Mouse (Mus musculus) liver, postnatal 0 days (tissue): ENCODE measurements around the gene Tuba1c. TPM values are rescaled to one million over a fixed set of nuclear protein-coding genes. Genes with fewer than 3 reads are reported as not detected.
A peak's percentile ranks its signal among the peaks of the same experiment; 100 is the strongest.

Experiments used
- ATAC-seq: fragments of 200-750 bp; cut with Nextera tagmentation; 2 replicates; pipeline ENCODE4 v1.8.0; 2017; ENCODE audit warnings: mild to moderate bottlenecking, moderate library complexity
- DNase-seq: peaks from one replicate; pipeline ENCODE4 v3.0.0-alpha.2; 2016
- H3K27ac ChIP-seq: fragments of 300-500 bp; sonication (generic); 2 replicates; pipeline ENCODE4 v1.5.1; 2014; ENCODE audit warnings: antibody characterized with exemption, moderate library complexity, mild to moderate bottlenecking, low read depth
- H3K27me3 ChIP-seq: fragments of 300-500 bp; sonication (generic); 2 replicates; pipeline ENCODE4 v1.6.1; 2014; ENCODE audit warnings: low read length, control low read depth, mixed read lengths; ENCODE audit not compliant: insufficient read depth
- H3K36me3 ChIP-seq: fragments of 300-500 bp; sonication (generic); replicated peaks from 2 replicates; pipeline ENCODE4 v1.6.1; 2014; ENCODE audit warnings: mild to moderate bottlenecking, control low read depth, low read length, moderate library complexity, mixed read lengths; ENCODE audit not compliant: insufficient read depth
- H3K4me1 ChIP-seq: fragments of 300-500 bp; sonication (generic); 2 replicates; pipeline ENCODE4 v1.6.1; 2014; ENCODE audit warnings: antibody characterized with exemption, mild to moderate bottlenecking, control low read depth; ENCODE audit not compliant: insufficient read depth
- H3K4me2 ChIP-seq: fragments of 300-500 bp; sonication (generic); 2 replicates; pipeline ENCODE4 v1.6.1; 2014; ENCODE audit warnings: low read depth, mild to moderate bottlenecking, low read length, moderate library complexity, mixed read lengths
- H3K4me3 ChIP-seq: fragments of 300-500 bp; sonication (generic); 2 replicates; pipeline ENCODE4 v1.5.1; 2014; ENCODE audit warnings: low read depth, low read length
- H3K9ac ChIP-seq: fragments of 300-500 bp; sonication (generic); replicated peaks from 2 replicates; pipeline ENCODE4 v1.6.1; 2014; ENCODE audit warnings: mild to moderate bottlenecking, moderate library complexity
- H3K9me3 ChIP-seq: fragments of 300-500 bp; sonication (generic); 2 replicates; pipeline ENCODE4 v1.6.1; 2016; ENCODE audit warnings: mild to moderate bottlenecking, control low read depth, low read length, mixed read lengths
- CTCF ChIP-seq: sonication (generic); IDR thresholded peaks from 2 replicates; pipeline ENCODE4 v1.5.1; 2016; ENCODE audit warnings: antibody characterized with exemption, low read depth
- EP300 ChIP-seq: IDR thresholded peaks from 2 replicates; pipeline ENCODE4 v1.6.1; 2016; ENCODE audit warnings: antibody characterized with exemption, low read depth, mild to moderate bottlenecking
- WGBS: fragments of 180-500 bp; shearing (Covaris S2); extraction: QIAGEN DNeasy Blood & Tissue Kit; methylation state at CpG from one replicate; pipeline ENCODE4 v1.1.7; 2014; ENCODE audit not compliant: insufficient replicate concordance; 5-methylcytosine and 5-hydroxymethylcytosine counted together
- polyA plus RNA-seq: library from polyadenylated mRNA; unstranded; fragments of >200 nt; fragmentation: Nextera tagmentation; extraction: Ambion mirVana; gene quantifications from 2 replicates; pipeline ENCODE4 v1.2.1, GENCODE M21; 2015

Tuba1c gene
- polyA plus RNA-seq, 1 experiment from 2014 or later: 152 TPM

GRCm38 (mm10) chr15:98993865-98994264 lies 35.8 kb upstream of the Tuba1c start:
- Histone ChIP-seq H3K27ac (peak overlapping the region; percentile 91), H3K9me3 (no peaks in the 10 kb centered on the region), H3K27me3 (no peaks in the 10 kb centered on the region), H3K36me3 (no peaks in the 10 kb centered on the region), H3K9ac (no peak overlapping the region; the same call in 1 of the 2 replicates), H3K4me1 (peaks cover 22% of the 10 kb centered on the region), H3K4me3 (peak overlapping the region; percentile 47; the same call in 1 of the 2 replicates), H3K4me2 (peak overlapping the region; percentile 78)
- ATAC-seq: peak; percentile 36
- whole genome bisulfite sequencing: 1% methylated on average over 11 of the region's 11 CpGs
- DNase-seq: peak; percentile 92
- no peak for TF ChIP-seq EP300
- TF ChIP-seq CTCF: peak; percentile 96

- Histone ChIP-seq H3K4me2 (no peak overlapping the region), H3K36me3 (no peaks in the 10 kb centered on the region), H3K27ac (no peak overlapping the region), H3K27me3 (no peaks in the 10 kb centered on the region), H3K9me3 (no peaks in the 10 kb centered on the region), H3K9ac (no peak overlapping the region), H3K4me3 (no peak overlapping the region), H3K4me1 (peaks cover 22% of the 10 kb centered on the region)
- TF ChIP-seq EP300: no peak
- TF ChIP-seq CTCF: no peak
- no peak for DNase-seq
- WGBS: 74% methylated on average over 9 of the region's 9 CpGs
- ATAC-seq: no peak
Measured at GRCm38 (mm10) chr15:98994957-98995520, 34.7 kb upstream of the Tuba1c start.

- no peaks in the 10 kb centered on the region for H3K9me3 ChIP-seq
- TF ChIP-seq CTCF (no peak), EP300 (no peak)
- ATAC-seq (no peak), DNase-seq (no peak)
- no peaks in the 10 kb centered on the region for H3K27me3 ChIP-seq
- no peak overlapping the region for H3K4me3 ChIP-seq
- WGBS: 85% methylated on average over 7 of the region's 7 CpGs
- no peak overlapping the region for H3K9ac ChIP-seq
- H3K4me2 ChIP-seq: no peak overlapping the region
- no peak overlapping the region for H3K27ac ChIP-seq
- H3K4me1 ChIP-seq: peaks cover 22% of the 10 kb centered on the region
- H3K36me3 ChIP-seq: no peaks in the 10 kb centered on the region
Measured at GRCm38 (mm10) chr15:98996840-98997239, 32.9 kb upstream of the Tuba1c start.

- Histone ChIP-seq H3K36me3 (no peaks in the 10 kb centered on the region), H3K4me1 (peaks cover 14% of the 10 kb centered on the region), H3K27me3 (no peaks in the 10 kb centered on the region), H3K4me2 (no peak overlapping the region), H3K9me3 (no peaks in the 10 kb centered on the region), H3K27ac (no peak overlapping the region), H3K4me3 (no peak overlapping the region), H3K9ac (peak overlapping the region; percentile 7; the same call in 1 of the 2 replicates)
- DNase-seq (no peak), ATAC-seq (peak; percentile 56)
- no peak for TF ChIP-seq CTCF
- TF ChIP-seq EP300: 0 out of 2 replicates have a peak, but pooled peaks have one; percentile 14
- WGBS: 47% methylated on average over 13 of the region's 13 CpGs
Measured at GRCm38 (mm10) chr15:98997938-98998774, 31.5 kb upstream of the Tuba1c start.

- Histone ChIP-seq H3K9ac (0 out of 2 replicates have a peak overlapping the region, but pooled peaks have one; percentile 7), H3K4me3 (no peak overlapping the region), H3K4me2 (no peak overlapping the region), H3K9me3 (peaks cover 2% of the 10 kb centered on the region; the same call in 1 of the 2 replicates), H3K27ac (no peak overlapping the region), H3K4me1 (peaks cover 10% of the 10 kb centered on the region), H3K36me3 (no peaks in the 10 kb centered on the region), H3K27me3 (no peaks in the 10 kb centered on the region)
- WGBS: 27% methylated on average over 6 of the region's 6 CpGs
- no peak for DNase-seq
- ATAC-seq: no peak
- TF ChIP-seq CTCF: no peak
Measured at GRCm38 (mm10) chr15:98998775-98999157, 30.9 kb upstream of the Tuba1c start.

- DNase-seq (peak; percentile 62), ATAC-seq (no peak; the same call in 1 of the 2 replicates)
- peaks cover 3% of the 10 kb centered on the region; the same call in 1 of the 2 replicates for H3K9me3 ChIP-seq
- no peak overlapping the region for H3K9ac ChIP-seq
- H3K27ac ChIP-seq: no peak overlapping the region
- peak overlapping the region; percentile 65 for H3K4me2 ChIP-seq
- TF ChIP-seq EP300: no peak
- TF ChIP-seq CTCF: peak; percentile 72
- H3K36me3 ChIP-seq: no peaks in the 10 kb centered on the region
- H3K4me3 ChIP-seq: peak overlapping the region; percentile 24; the same call in 1 of the 2 replicates
- no peaks in the 10 kb centered on the region for H3K27me3 ChIP-seq
- peaks cover 10% of the 10 kb centered on the region for H3K4me1 ChIP-seq
- WGBS: 39% methylated on average over 14 of the region's 14 CpGs
Measured at GRCm38 (mm10) chr15:99000535-99001283, 29.0 kb upstream of the Tuba1c start.
